Mouse (Mus musculus) layer of hippocampus, adult 2 months (tissue): Measurements from ENCODE around the gene Sh3rf3. TPM values are rescaled to one million over a fixed set of nuclear protein-coding genes. Genes with fewer than 3 reads are reported as not detected.
A peak's percentile ranks its signal among the peaks of the same experiment; 100 is the strongest.

Source experiments
- DNase-seq, 2 experiments: peaks; one replicate each; pipeline ENCODE4 v3.0.0; 2022; ENCODE audit warnings: low spot score in 2 of 2
- H3K27ac ChIP-seq: fragments of 200-600 bp; 2 replicates; pipeline ENCODE4 v1.8.1; 2022
- H3K4me3 ChIP-seq: fragments of 200-600 bp; 2 replicates; pipeline ENCODE4 v1.8.1; 2022; ENCODE audit warnings: mild to moderate bottlenecking
- CTCF ChIP-seq: fragments of 200-600 bp; conservative IDR thresholded peaks from 2 replicates; pipeline ENCODE4 v1.8.1; 2022; ENCODE audit warnings: antibody characterized with exemption, mild to moderate bottlenecking, moderate library complexity
- long read RNA-seq, 2 experiments: library from polyadenylated mRNA; stranded (forward); transcript quantifications; one replicate each; pipeline ENCODE4 v2.0.0; 2021; ENCODE audit warnings: borderline mapping rate in 2 of 2
- total RNA-seq, 2 experiments: library from RNA; stranded (reverse); gene quantifications; 2 replicates each; pipeline ENCODE4 v1.2.3; 2021

Sh3rf3 gene
- total RNA-seq, result 10 to 100 TPM; 33.4 to 34.5 TPM
- long read RNA-seq, experiment 1, full-length matches to known transcripts, result 1 of 5 reads
- long read RNA-seq, experiment 1, partial matches to known transcripts, result 2 of 5 reads
- long read RNA-seq, experiment 1, other reads (novel, unspliced or antisense), result 2 of 5 reads
- long read RNA-seq, experiment 2, partial matches to known transcripts, result 3 of 6 reads
- long read RNA-seq, experiment 2, other reads (novel, unspliced or antisense), result 3 of 6 reads

GRCm38 (mm10) chr10:58813081-58813800 lies at the start of gene Sh3rf3:
TSS of gene Sh3rf3 (plus strand) at chr10:58813359.
- no peak for DNase-seq
- peak within 1 kb of the TSS; percentile 90 for H3K27ac ChIP-seq
- H3K4me3 ChIP-seq, result peak within 1 kb of the TSS; percentile 80
- TF ChIP-seq CTCF, result no peak

GRCm38 (mm10) chr10:58788486-58789274 lies 24.5 kb upstream of the Sh3rf3 start:
- Histone ChIP-seq H3K27ac (no peak overlapping the region), H3K4me3 (no peak overlapping the region)
- DNase-seq, result no peak
- TF ChIP-seq CTCF, result no peak

GRCm38 (mm10) chr10:58797555-58797954 lies 15.6 kb upstream of the Sh3rf3 start:
- H3K4me3 ChIP-seq, result no peak overlapping the region
- peak overlapping the region; percentile 67; the same call in 1 of the 2 replicates for H3K27ac ChIP-seq
- no peak for TF ChIP-seq CTCF
- no peak for DNase-seq

- peak in 1 of 2 experiments; percentile 37 for DNase-seq
- H3K27ac ChIP-seq, result peak overlapping the region; percentile 67
Observed at GRCm38 (mm10) chr10:58798156-58798555, 15.0 kb upstream of the Sh3rf3 start.

GRCm38 (mm10) chr10:58800996-58801433 lies 12.1 kb upstream of the Sh3rf3 start:
- H3K4me3 ChIP-seq, result peak overlapping the region; percentile 22
- TF ChIP-seq CTCF, result no peak
- DNase-seq, result no peak
- peak overlapping the region; percentile 81 for H3K27ac ChIP-seq

More at GRCm38 (mm10) chr10:58798156-58798555, 15.0 kb upstream of the Sh3rf3 start:
- H3K4me3 ChIP-seq, result no peak overlapping the region
- no peak for TF ChIP-seq CTCF

- no peak for TF ChIP-seq CTCF
- no peak for DNase-seq
- no peak overlapping the region for H3K4me3 ChIP-seq
- H3K27ac ChIP-seq, result no peak overlapping the region
Observed at GRCm38 (mm10) chr10:58802391-58802790, 10.8 kb upstream of the Sh3rf3 start.

GRCm38 (mm10) chr10:58807956-58808355 lies 5.2 kb upstream of the Sh3rf3 start:
- no peak for DNase-seq
- no peak overlapping the region for H3K4me3 ChIP-seq
- H3K27ac ChIP-seq, result no peak overlapping the region
- TF ChIP-seq CTCF, result no peak

- Histone ChIP-seq H3K27ac (no peak overlapping the region), H3K4me3 (no peak overlapping the region)
- no peak for TF ChIP-seq CTCF
- DNase-seq, result no peak
Observed at GRCm38 (mm10) chr10:58810181-58810580, 3.0 kb upstream of the Sh3rf3 start.

GRCm38 (mm10) chr10:58812210-58813080 lies 714 bp upstream of the Sh3rf3 start:
- Histone ChIP-seq H3K4me3 (peak overlapping the region; percentile 80), H3K27ac (peak overlapping the region; percentile 90)
- peak; percentile 87 to 91 for DNase-seq
- TF ChIP-seq CTCF, result peak; percentile 90

- peak; percentile 18 for TF ChIP-seq CTCF
- Histone ChIP-seq H3K27ac (peak overlapping the region; percentile 90), H3K4me3 (peak overlapping the region; percentile 80)
- DNase-seq, result peak in 1 of 2 experiments; percentile 39
Observed at GRCm38 (mm10) chr10:58813801-58814191, 637 bp downstream of the Sh3rf3 start.

- H3K4me3 ChIP-seq, result peak overlapping the region; percentile 80
Observed at GRCm38 (mm10) chr10:58814486-58814885, 1.3 kb downstream of the Sh3rf3 start.

GRCm38 (mm10) chr10:58824016-58824568 lies 10.9 kb downstream of the Sh3rf3 start:
- no peak for TF ChIP-seq CTCF
- no peak overlapping the region for H3K4me3 ChIP-seq
- DNase-seq, result no peak
- no peak overlapping the region for H3K27ac ChIP-seq

More at GRCm38 (mm10) chr10:58814486-58814885, 1.3 kb downstream of the Sh3rf3 start:
- no peak overlapping the region; the same call in 1 of the 2 replicates for H3K27ac ChIP-seq
- no peak for DNase-seq
- TF ChIP-seq CTCF, result no peak
